ENCODE assay signal across 9 mouse cellular contexts in the genomic region with DNA sequence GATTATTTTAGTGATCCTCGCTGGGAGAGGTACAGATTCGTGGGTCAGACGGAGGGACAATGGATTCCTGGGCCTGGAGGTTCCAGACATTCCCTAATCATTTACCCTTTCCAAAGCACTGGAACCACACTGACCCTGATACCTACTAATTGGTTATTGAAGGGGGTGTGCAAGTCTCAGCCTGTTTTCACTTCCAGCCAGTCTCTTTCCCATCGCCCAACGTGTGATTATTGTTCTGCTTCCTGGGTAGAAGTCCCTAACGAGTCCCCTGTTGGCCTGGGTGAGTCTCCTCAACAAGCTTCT. TPM values are rescaled to one million over a fixed set of nuclear protein-coding genes. Genes with fewer than 3 reads are reported as not detected.
A peak's percentile ranks its signal among the peaks of the same experiment; 100 is the strongest.
DNase-seq lines count a peak whose midpoint lies in the region; ATAC-seq and TF ChIP-seq lines count a peak whose summit lies in the region.
"Had no signal": no experiment of that assay in that cellular context is flagged by ENCODE, and none has a peak within 500 bp of the region (broad histone marks: within the 10 kb centered on the region; RNA-seq: fewer than 3 reads in every experiment).

No protein-coding gene starts in this region.

- peak overlapping the region; percentile 100 for H3K4me2 ChIP-seq in forebrain, postnatal 0 days (ENCODE audit: low read depth)

- peak overlapping the region; percentile 87 for H3K4me3 ChIP-seq in heart, embryonic 10.5 days
- H3K4me3 ChIP-seq in E14TG2a.4 (replicated peaks; ENCODE audit: low read length), result peak overlapping the region; percentile 86
- peak overlapping the region; percentile 44 for H3K4me3 ChIP-seq in forebrain, postnatal 0 days (ENCODE audit: low read depth, low read length)

- peaks cover 26% of the 10 kb centered on the region for H3K36me3 ChIP-seq in heart, embryonic 10.5 days
- peaks cover 38% of the 10 kb centered on the region for H3K36me3 ChIP-seq in E14TG2a.4 (ENCODE audit: insufficient read depth, low read length)
- no peaks in the 10 kb centered on the region for H3K36me3 ChIP-seq in forebrain, postnatal 0 days (ENCODE audit: insufficient read depth)

- H3K27ac ChIP-seq in heart, embryonic 10.5 days, result peak overlapping the region; percentile 86
- H3K27ac ChIP-seq in forebrain, postnatal 0 days (ENCODE audit: low read depth, low read length), result no peak overlapping the region

- H3K4me1 ChIP-seq in heart, embryonic 10.5 days, result peaks cover 23% of the 10 kb centered on the region
- peaks cover 68% of the 10 kb centered on the region for H3K4me1 ChIP-seq in E14TG2a.4 (replicated peaks; ENCODE audit: low read depth, low read length)
- H3K4me1 ChIP-seq in forebrain, postnatal 0 days (ENCODE audit: insufficient read depth), result peaks cover 10% of the 10 kb centered on the region; the same call in 1 of the 2 replicates

- H3K9me3 ChIP-seq in heart, embryonic 10.5 days, result no peaks in the 10 kb centered on the region
- H3K9me3 ChIP-seq in E14TG2a.4 (ENCODE audit: low read length), result no peaks in the 10 kb centered on the region
- no peaks in the 10 kb centered on the region for H3K9me3 ChIP-seq in forebrain, postnatal 0 days (ENCODE audit: low read length)

- TF ChIP-seq CTCF in E14TG2a.4 (conservative IDR thresholded peaks at IDR 0.05; ENCODE audit: low read length), result no peak
- TF ChIP-seq CTCF in forebrain, postnatal 0 days (IDR thresholded peaks at IDR 0.05; ENCODE audit: low read depth), result no peak

- no peak for DNase-seq in heart, embryonic 10.5 days (ENCODE audit: low spot score)
- no peak for DNase-seq in heart, adult 18-20 months
- DNase-seq in forebrain, postnatal 0 days, result no peak
- DNase-seq in cerebellum, adult 9-11 months, result no peak
- no peak for DNase-seq in cerebellum, adult 11-12 months
- DNase-seq in right cerebral cortex, adult 18-20 months, result no peak

- 0 out of 2 replicates have a peak, but pooled peaks have one; percentile 5 for ATAC-seq in forebrain, postnatal 0 days
- 0 out of 2 replicates have a peak, but pooled peaks have one; percentile 13 for ATAC-seq in megakaryocyte, adult 5-6 weeks (ENCODE audit: poor library complexity, severe bottlenecking)

- WGBS in heart, embryonic 10.5 days, result 0% methylated on average over 6 of the region's 6 CpGs
- 0% methylated on average over 6 of the region's 6 CpGs for WGBS in forebrain, postnatal 0 days

- H3K27me3 ChIP-seq in heart, embryonic 10.5 days (ENCODE audit: insufficient read depth, poor library complexity, severe bottlenecking), result no peaks in the 10 kb centered on the region
- H3K27me3 ChIP-seq in E14TG2a.4 (ENCODE audit: insufficient read depth, low read length), result 0 out of 2 replicates have a peak, but pooled peaks cover 3% of the 10 kb centered on the region
- H3K27me3 ChIP-seq in forebrain, postnatal 0 days (ENCODE audit: insufficient read depth, low read length), result no peaks in the 10 kb centered on the region

- peak overlapping the region; percentile 41; the same call in 1 of the 2 replicates for H3K9ac ChIP-seq in forebrain, postnatal 0 days

RNA-seq across cellular contexts. Expression of a gene that starts 0.3 kb away (rescaled TPM):
- polyA plus RNA-seq in heart, embryonic 10.5 days (2016; fragmentation: Nextera tagmentation; extraction: Ambion mirVana), result 16.7 and 17.7 TPM in 2 replicates
- not detected for total RNA-seq in heart, adult 18-20 months (2021)
- 1.5 and 3.7 TPM in 2 replicates for total RNA-seq in forebrain, postnatal 0 days (2014; rRNA removed)
- 0.75 and 1.0 TPM in 2 replicates for polyA plus RNA-seq in forebrain, postnatal 0 days (2015; fragmentation: Nextera tagmentation; extraction: Ambion mirVana)
- 12.1 and 12.6 TPM in 2 replicates for total RNA-seq in megakaryocyte, adult 5-6 weeks (2015)
- total RNA-seq in megakaryocyte, adult 5-6 weeks (2017), result 12.7 and 16.9 TPM in 2 replicates
- total RNA-seq: gastrocnemius, adult 8-10 months had no signal

RNA-seq across cellular contexts. Expression of a gene that starts 7.4 kb away (rescaled TPM):
- 12.8 and 14.2 TPM in 2 replicates for polyA plus RNA-seq in heart, embryonic 10.5 days (2016; fragmentation: Nextera tagmentation; extraction: Ambion mirVana)
- 1 to 10 TPM; 8.8 to 9.3 TPM for total RNA-seq in heart, adult 18-20 months (2021)
- total RNA-seq in forebrain, postnatal 0 days (2014; rRNA removed), result 5.2 and 5.4 TPM in 2 replicates
- 3.1 and 4.0 TPM in 2 replicates for polyA plus RNA-seq in forebrain, postnatal 0 days (2015; fragmentation: Nextera tagmentation; extraction: Ambion mirVana)
- 59.1 and 68.1 TPM in 2 replicates for total RNA-seq in megakaryocyte, adult 5-6 weeks (2015)
- total RNA-seq in megakaryocyte, adult 5-6 weeks (2017), result 52.5 and 60.6 TPM in 2 replicates

RNA-seq across cellular contexts. Expression of a gene that starts 42.2 kb away (rescaled TPM):
- polyA plus RNA-seq in heart, embryonic 10.5 days (2016; fragmentation: Nextera tagmentation; extraction: Ambion mirVana), result 117 and 179 TPM in 2 replicates
- 10 to 100 TPM; 29.7 to 30.8 TPM for total RNA-seq in heart, adult 18-20 months (2021)
- total RNA-seq in forebrain, postnatal 0 days (2014; rRNA removed), result 1.6 and 2.4 TPM in 2 replicates
- polyA plus RNA-seq in forebrain, postnatal 0 days (2015; fragmentation: Nextera tagmentation; extraction: Ambion mirVana), result 2.8 and 3.3 TPM in 2 replicates
- total RNA-seq in megakaryocyte, adult 5-6 weeks (2015), result 0.45 TPM in 1 of 2 replicates, not detected in the other
- total RNA-seq in megakaryocyte, adult 5-6 weeks (2017), result not detected in 2 replicates
